Mouse (Mus musculus) mature B cell (primary cell): ENCODE measurements around the gene Car10.

Experiments
- in situ Hi-C: fragments of 300-500 bp; cut with MboI; formaldehyde crosslinking; loops from 2 replicates; pipeline ENCODE4 v1.14.3; 2019

Car10 gene

DNA sequence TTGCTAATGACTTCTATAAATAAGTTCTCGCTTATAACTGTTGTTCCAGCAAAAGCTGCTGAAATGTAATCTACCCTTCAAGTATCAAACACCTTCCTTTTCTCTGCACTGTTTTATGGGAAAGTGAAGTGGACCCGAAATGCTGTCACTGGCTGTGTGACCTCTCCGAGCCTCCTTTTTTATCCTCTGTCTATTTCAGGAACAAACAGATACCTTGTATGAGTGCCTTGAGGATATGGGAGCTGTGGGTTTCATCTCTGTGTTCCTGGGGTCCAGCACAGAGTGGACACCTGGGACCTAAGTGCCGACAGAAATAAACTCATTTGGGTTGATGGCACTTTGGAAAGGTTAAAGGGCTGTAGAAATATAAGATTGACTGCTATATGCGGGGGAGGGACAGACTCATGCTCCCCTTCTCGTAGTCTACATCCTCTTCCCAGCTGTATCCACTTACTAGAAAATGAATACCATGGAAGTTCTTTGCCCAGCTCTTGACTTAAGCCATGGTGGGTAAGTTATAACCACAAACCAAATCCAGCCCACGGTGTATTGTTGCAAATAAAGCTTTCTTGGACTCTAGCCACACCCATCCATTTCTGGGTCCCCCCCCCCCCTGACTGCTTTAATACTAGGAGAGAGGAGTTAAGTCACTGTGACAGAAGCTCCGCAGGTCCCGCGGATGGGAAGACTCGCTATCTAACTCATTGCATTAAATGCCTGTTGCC lies 474.3 kb downstream of the Car10 start:
- in situ Hi-C loops, result no loop called here

GRCm38 (mm10) chr11:93577441-93577840 lies 479.6 kb downstream of the Car10 start:
- in situ Hi-C loops, result no loop called here

DNA sequence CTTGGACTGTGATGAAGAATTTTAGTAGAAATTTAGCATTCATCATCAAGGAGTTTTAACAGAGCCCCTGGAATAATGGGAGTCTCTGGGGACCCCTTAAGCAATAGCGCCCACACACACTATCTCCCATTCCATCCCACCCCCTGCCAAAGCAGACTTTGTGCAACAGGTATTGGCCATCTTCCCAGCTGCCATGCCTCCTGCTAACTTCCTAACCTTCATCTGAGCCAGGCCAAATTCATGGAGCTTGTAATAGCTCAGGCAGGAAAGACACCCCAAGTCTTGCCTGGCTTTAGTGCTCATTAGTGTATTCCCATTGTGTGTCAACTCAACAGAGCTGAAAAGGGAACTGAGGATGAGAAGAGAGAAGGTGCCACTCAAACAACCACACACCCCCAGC lies 481.8 kb downstream of the Car10 start:
- in situ Hi-C loops, result no loop called here

GRCm38 (mm10) chr11:93581326-93581725 lies 483.5 kb downstream of the Car10 start:
- in situ Hi-C loops, result no loop called here

GRCm38 (mm10) chr11:93587788-93588187 lies 490.0 kb downstream of the Car10 start:
- in situ Hi-C loops, result no loop called here

DNA sequence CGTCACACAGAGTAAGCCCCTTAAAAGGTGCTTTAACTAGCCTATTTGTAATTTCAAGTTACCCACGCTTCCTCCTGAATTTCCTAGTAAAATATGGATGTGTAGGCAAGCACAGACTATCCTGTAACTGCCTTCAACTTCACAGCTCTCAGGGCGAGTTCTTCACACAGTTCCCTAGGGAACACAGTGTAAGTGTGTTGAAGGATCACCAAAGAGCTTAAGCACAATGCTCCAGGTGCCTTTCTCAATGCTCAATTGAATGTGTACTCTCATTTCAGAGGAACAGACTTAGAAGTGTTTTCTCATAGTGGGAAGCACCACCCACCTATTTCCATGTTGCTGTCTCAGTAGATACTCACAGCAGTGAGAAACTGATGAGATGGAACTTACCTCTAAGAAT lies 492.8 kb downstream of the Car10 start:
- in situ Hi-C loops, result no loop called here

- in situ Hi-C loops, result no loop called here
Measured at GRCm38 (mm10) chr11:93594033-93594432, 496.2 kb downstream of the Car10 start.

- in situ Hi-C loops, result no loop called here
Measured at GRCm38 (mm10) chr11:93598175-93598574, 500.3 kb downstream of the Car10 start.

- in situ Hi-C loops, result no loop called here
Measured at GRCm38 (mm10) chr11:93599755-93600154, 501.9 kb downstream of the Car10 start.

DNA sequence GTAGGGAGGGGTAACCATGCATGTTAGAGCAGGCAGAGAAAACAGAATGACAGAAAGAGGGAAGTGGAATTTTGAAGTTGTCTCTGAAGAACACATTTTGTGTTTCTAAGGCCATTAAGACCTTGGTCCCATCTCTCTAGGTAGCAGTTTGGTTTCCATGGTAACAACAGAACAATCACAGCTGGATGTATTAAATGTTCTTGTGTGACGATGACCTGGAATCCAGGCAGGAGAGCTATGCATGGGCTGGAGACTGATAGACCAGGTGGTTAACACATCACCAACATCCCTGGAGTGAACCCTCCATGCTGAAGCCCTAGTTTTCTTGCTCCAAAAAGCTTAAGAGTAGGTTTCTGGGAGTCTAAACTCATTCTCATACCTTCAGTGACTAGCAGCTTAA lies 505.7 kb downstream of the Car10 start:
- in situ Hi-C loops, result no loop called here

DNA sequence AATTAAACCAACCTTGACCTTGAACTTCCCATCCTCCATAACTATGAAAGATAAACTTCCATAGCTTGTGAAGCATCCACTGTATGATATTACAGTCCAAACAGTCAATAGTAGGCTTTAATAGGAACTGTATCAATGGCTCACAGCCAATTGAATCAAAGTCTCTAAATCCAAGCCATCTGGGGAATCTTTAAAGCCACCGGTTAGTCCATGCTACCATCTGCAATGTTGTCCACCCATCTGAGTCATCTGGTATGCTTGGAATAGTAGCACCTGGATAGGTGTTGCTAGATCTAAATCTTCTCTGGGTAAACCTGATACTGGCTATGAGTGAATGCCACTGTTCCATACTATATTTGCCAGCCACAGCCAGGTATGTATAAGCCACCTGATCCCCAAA lies 509.3 kb downstream of the Car10 start:
- in situ Hi-C loops, result no loop called here

DNA sequence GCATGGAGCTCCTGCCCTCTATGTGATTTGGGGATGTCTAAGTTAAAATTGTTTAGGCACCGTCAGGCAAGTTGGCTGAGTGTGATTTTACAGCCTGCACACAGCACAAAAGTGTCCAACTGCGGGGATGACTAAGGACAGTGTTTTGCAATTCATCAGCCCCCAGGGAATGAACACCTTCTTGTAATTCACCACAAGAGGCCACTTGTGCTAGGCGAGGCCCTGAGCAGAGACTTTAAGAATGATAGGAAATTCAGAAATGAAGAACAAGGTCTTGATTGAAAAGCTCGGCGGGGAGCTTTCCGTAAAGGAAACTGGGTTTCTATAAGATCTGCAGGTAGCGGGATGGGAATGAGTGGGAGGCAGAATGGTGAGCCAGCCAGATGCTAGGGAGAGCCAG lies 510.9 kb downstream of the Car10 start:
- in situ Hi-C loops, result no loop called here

- in situ Hi-C loops, result no loop called here
Measured at GRCm38 (mm10) chr11:93612071-93612470, 514.2 kb downstream of the Car10 start.

GRCm38 (mm10) chr11:93614851-93615250 lies 517.0 kb downstream of the Car10 start:
- in situ Hi-C loops, result no loop called here

DNA sequence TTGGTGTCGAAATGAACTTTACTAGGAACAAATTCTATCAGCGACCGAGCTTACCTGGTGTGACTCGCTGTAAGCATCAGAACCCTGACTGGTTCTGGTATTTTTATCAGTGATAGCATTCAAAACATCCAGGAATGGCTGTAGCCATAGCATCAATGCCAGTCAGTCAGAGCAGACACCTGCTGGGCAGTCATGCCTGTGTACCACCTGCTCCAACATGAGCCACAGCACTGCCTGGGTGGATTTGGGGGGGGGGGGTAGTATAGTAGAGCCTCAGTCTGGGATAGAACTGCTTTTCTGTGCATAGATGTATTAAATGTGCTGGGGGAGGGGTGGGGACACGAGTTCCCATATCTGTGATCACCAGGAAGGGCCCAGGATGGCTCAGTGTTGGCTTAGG lies 525.8 kb downstream of the Car10 start:
- in situ Hi-C loops, result no loop called here

- in situ Hi-C loops, result no loop called here
Measured at GRCm38 (mm10) chr11:93639410-93639809, 541.6 kb downstream of the Car10 start.

GRCm38 (mm10) chr11:93640954-93641353 lies 543.1 kb downstream of the Car10 start:
- in situ Hi-C loops, result no loop called here

GRCm38 (mm10) chr11:93642331-93642730 lies 544.5 kb downstream of the Car10 start:
- in situ Hi-C loops, result no loop called here

GRCm38 (mm10) chr11:93643006-93643405 lies 545.2 kb downstream of the Car10 start:
- in situ Hi-C loops, result no loop called here

DNA sequence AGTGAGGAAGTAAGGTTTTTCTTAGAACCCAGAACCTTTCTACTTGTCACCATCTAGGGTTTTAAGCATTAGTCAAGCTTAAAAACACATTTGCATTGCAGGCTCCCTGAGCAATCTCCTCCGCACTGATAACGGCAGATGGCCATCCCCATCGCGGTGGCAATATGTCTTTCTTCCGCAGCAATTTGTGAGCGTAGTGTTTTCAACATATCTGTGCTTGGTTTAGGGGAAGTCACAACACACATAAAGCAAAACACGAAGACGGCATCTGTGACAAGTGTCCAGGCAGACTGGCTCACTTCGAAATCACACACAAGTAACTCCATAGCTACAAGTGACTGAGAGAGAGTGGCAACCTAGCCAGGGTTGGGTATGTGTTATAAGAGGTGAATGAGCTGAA lies 545.6 kb downstream of the Car10 start:
- in situ Hi-C loops, result no loop called here

GRCm38 (mm10) chr11:93646216-93646615 lies 548.4 kb downstream of the Car10 start:
- in situ Hi-C loops, result no loop called here
